Mouse (Mus musculus) kidney, postnatal 0 days (tissue): Measurements from ENCODE around the gene Arhgap24. TPM values are rescaled to one million over a fixed set of nuclear protein-coding genes. Genes with fewer than 3 reads are reported as not detected.

ENCODE experiments used
- ATAC-seq: fragments of 200-750 bp; cut with Nextera tagmentation; replicated peaks from 2 replicates; pipeline ENCODE4 v1.8.0; 2017; ENCODE audit warnings: low read depth, moderate number of reproducible peaks, moderate TSS enrichment, moderate library complexity; ENCODE audit not compliant: low FRiP score
- DNase-seq: peaks from one replicate; pipeline ENCODE4 v3.0.0-alpha.2; 2016; ENCODE audit warnings: low spot score
- H3K27ac ChIP-seq: fragments of 300-500 bp; sonication (generic); 2 replicates; pipeline ENCODE4 v1.5.1; 2014; ENCODE audit warnings: mild to moderate bottlenecking
- H3K27me3 ChIP-seq: fragments of 300-500 bp; sonication (generic); 2 replicates; pipeline ENCODE4 v1.6.1; 2014; ENCODE audit warnings: low read length, mixed read lengths; ENCODE audit not compliant: insufficient read depth
- H3K36me3 ChIP-seq: fragments of 300-500 bp; sonication (generic); 2 replicates; pipeline ENCODE4 v1.6.1; 2014; ENCODE audit warnings: low read length, mixed read lengths; ENCODE audit not compliant: insufficient read depth
- H3K4me1 ChIP-seq: fragments of 300-500 bp; sonication (generic); replicated peaks from 2 replicates; pipeline ENCODE4 v1.6.1; 2014; ENCODE audit warnings: antibody characterized with exemption, low read length, mixed read lengths; ENCODE audit not compliant: insufficient read depth
- H3K4me2 ChIP-seq: fragments of 300-500 bp; sonication (generic); 2 replicates; pipeline ENCODE4 v1.6.1; 2014; ENCODE audit warnings: mild to moderate bottlenecking, low read length, moderate library complexity, mixed read lengths
- H3K4me3 ChIP-seq: fragments of 300-500 bp; sonication (generic); replicated peaks from 2 replicates; pipeline ENCODE4 v1.5.1; 2014; ENCODE audit warnings: low read depth, low read length
- H3K9ac ChIP-seq: fragments of 300-500 bp; sonication (generic); 2 replicates; pipeline ENCODE4 v1.6.1; 2014; ENCODE audit warnings: low read depth, low read length
- H3K9me3 ChIP-seq: fragments of 300-500 bp; sonication (generic); replicated peaks from 2 replicates; pipeline ENCODE4 v1.6.1; 2016; ENCODE audit warnings: low read length, inconsistent platforms, mixed read lengths
- CTCF ChIP-seq: IDR thresholded peaks from 2 replicates; pipeline ENCODE4 v1.5.1; 2016; ENCODE audit warnings: antibody characterized with exemption, low read depth, mild to moderate bottlenecking, moderate library complexity
- WGBS: fragments of 180-500 bp; shearing (Covaris S2); extraction: QIAGEN DNeasy Blood & Tissue Kit; methylation state at CpG from one replicate; pipeline ENCODE4 v1.1.7; 2014; 5-methylcytosine and 5-hydroxymethylcytosine counted together
- polyA plus RNA-seq: library from polyadenylated mRNA; unstranded; fragments of >200 nt; fragmentation: Nextera tagmentation; extraction: Ambion mirVana; gene quantifications from 2 replicates; pipeline ENCODE4 v1.2.1, GENCODE M21; 2015

The Arhgap24 gene
- polyA plus RNA-seq, 1 experiment from 2014 or later = 99.9 TPM

GRCm38 (mm10) chr5:102547786-102548185 lies 66.6 kb downstream of the Arhgap24 start:
- DNase-seq = no peak
- TF ChIP-seq CTCF = no peak
- Histone ChIP-seq H3K4me3 (no peak overlapping the region), H3K4me2 (no peak overlapping the region), H3K9me3 (no peaks in the 10 kb centered on the region), H3K27me3 (no peaks in the 10 kb centered on the region), H3K36me3 (no peaks in the 10 kb centered on the region), H3K9ac (no peak overlapping the region), H3K4me1 (no peaks in the 10 kb centered on the region), H3K27ac (no peak overlapping the region)
- no peak for ATAC-seq

GRCm38 (mm10) chr5:102548382-102548781 lies 67.2 kb downstream of the Arhgap24 start:
- no peaks in the 10 kb centered on the region for H3K9me3 ChIP-seq
- ATAC-seq = no peak
- H3K27me3 ChIP-seq = no peaks in the 10 kb centered on the region
- H3K4me2 ChIP-seq = no peak overlapping the region
- 73% methylated on average over 2 of the region's 2 CpGs for WGBS
- TF ChIP-seq CTCF = no peak
- H3K4me3 ChIP-seq = no peak overlapping the region
- no peak for DNase-seq
- no peak overlapping the region for H3K27ac ChIP-seq
- no peaks in the 10 kb centered on the region for H3K4me1 ChIP-seq
- no peaks in the 10 kb centered on the region for H3K36me3 ChIP-seq
- no peak overlapping the region for H3K9ac ChIP-seq

- H3K27me3 ChIP-seq = no peaks in the 10 kb centered on the region
- no peak for DNase-seq
- no peak overlapping the region for H3K4me3 ChIP-seq
- TF ChIP-seq CTCF = no peak
- H3K9ac ChIP-seq = no peak overlapping the region
- 57% methylated on average over 3 of the region's 3 CpGs for WGBS
- no peak for ATAC-seq
- H3K4me2 ChIP-seq = no peak overlapping the region
- H3K27ac ChIP-seq = no peak overlapping the region
- no peaks in the 10 kb centered on the region for H3K4me1 ChIP-seq
- no peaks in the 10 kb centered on the region for H3K9me3 ChIP-seq
- H3K36me3 ChIP-seq = no peaks in the 10 kb centered on the region
Measured at GRCm38 (mm10) chr5:102550211-102550610, 69.0 kb downstream of the Arhgap24 start.

GRCm38 (mm10) chr5:102550870-102551637 lies 69.9 kb downstream of the Arhgap24 start:
- no peaks in the 10 kb centered on the region for H3K36me3 ChIP-seq
- H3K27ac ChIP-seq = no peak overlapping the region
- DNase-seq (peak; percentile 15), ATAC-seq (no peak)
- no peak for TF ChIP-seq CTCF
- no peaks in the 10 kb centered on the region for H3K27me3 ChIP-seq
- WGBS = 38% methylated on average over 11 of the region's 11 CpGs
- no peaks in the 10 kb centered on the region for H3K9me3 ChIP-seq
- H3K4me3 ChIP-seq = no peak overlapping the region
- no peak overlapping the region for H3K9ac ChIP-seq
- no peaks in the 10 kb centered on the region for H3K4me1 ChIP-seq
- no peak overlapping the region for H3K4me2 ChIP-seq

GRCm38 (mm10) chr5:102552533-102552932 lies 71.3 kb downstream of the Arhgap24 start:
- Histone ChIP-seq H3K4me3 (no peak overlapping the region), H3K9ac (no peak overlapping the region)

GRCm38 (mm10) chr5:102555958-102556357 lies 74.8 kb downstream of the Arhgap24 start:
- Histone ChIP-seq H3K27ac (no peak overlapping the region), H3K27me3 (no peaks in the 10 kb centered on the region), H3K36me3 (no peaks in the 10 kb centered on the region), H3K4me2 (no peak overlapping the region), H3K4me1 (no peaks in the 10 kb centered on the region), H3K9ac (no peak overlapping the region), H3K9me3 (no peaks in the 10 kb centered on the region), H3K4me3 (no peak overlapping the region)
- TF ChIP-seq CTCF = no peak
- no peak for DNase-seq
- WGBS = 95% methylated on average over 4 of the region's 4 CpGs
- ATAC-seq = no peak

More at GRCm38 (mm10) chr5:102552533-102552932, 71.3 kb downstream of the Arhgap24 start:
- Histone ChIP-seq H3K27ac (no peak overlapping the region), H3K36me3 (no peaks in the 10 kb centered on the region), H3K27me3 (no peaks in the 10 kb centered on the region), H3K4me2 (no peak overlapping the region), H3K9me3 (no peaks in the 10 kb centered on the region), H3K4me1 (no peaks in the 10 kb centered on the region)
- no peak for DNase-seq
- TF ChIP-seq CTCF = no peak
- WGBS = 75% methylated on average over 1 of the region's 1 CpGs
- no peak for ATAC-seq
